Mouse (Mus musculus) midbrain, embryonic 12.5 days (tissue): ENCODE results near the gene Cfap126. TPM values are rescaled to one million over a fixed set of nuclear protein-coding genes. Genes with fewer than 3 reads are reported as not detected.
A peak's percentile ranks its signal among the peaks of the same experiment; 100 is the strongest.
"Not testable (repeated sequence)": the region's sequence is repeated elsewhere in the genome, so short reads cannot be mapped to it uniquely, and the experiment has no call there.

Experiments used
- ATAC-seq: fragments of 200-750 bp; cut with Nextera tagmentation; 2 replicates; pipeline ENCODE4 v1.8.0; 2017; ENCODE audit warnings: low read depth, moderate TSS enrichment, moderate library complexity; ENCODE audit not compliant: low FRiP score
- H3K27ac ChIP-seq: fragments of 300-500 bp; sonication (generic); replicated peaks from 2 replicates; pipeline ENCODE4 v1.5.1; 2016; ENCODE audit warnings: mild to moderate bottlenecking
- H3K27me3 ChIP-seq: fragments of 300-500 bp; sonication (generic); 2 replicates; pipeline ENCODE4 v1.6.1; 2016; ENCODE audit warnings: mild to moderate bottlenecking
- H3K36me3 ChIP-seq: fragments of 300-500 bp; sonication (generic); 2 replicates; pipeline ENCODE4 v1.6.1; 2016
- H3K4me1 ChIP-seq: fragments of 300-500 bp; sonication (generic); 2 replicates; pipeline ENCODE4 v1.6.1; 2016
- H3K4me2 ChIP-seq: fragments of 300-500 bp; sonication (generic); replicated peaks from 2 replicates; pipeline ENCODE4 v1.6.1; 2016; ENCODE audit warnings: mild to moderate bottlenecking, moderate library complexity
- H3K4me3 ChIP-seq: fragments of 300-500 bp; sonication (generic); 2 replicates; pipeline ENCODE4 v1.5.1; 2016; ENCODE audit warnings: mild to moderate bottlenecking
- H3K9ac ChIP-seq: fragments of 300-500 bp; sonication (generic); replicated peaks from 2 replicates; pipeline ENCODE4 v1.6.1; 2016; ENCODE audit warnings: mild to moderate bottlenecking, moderate library complexity
- H3K9me3 ChIP-seq: fragments of 300-500 bp; sonication (generic); 2 replicates; pipeline ENCODE4 v1.6.1; 2016; ENCODE audit warnings: mild to moderate bottlenecking
- WGBS: fragments of 180-500 bp; shearing (Covaris S2); methylation state at CpG from one replicate; pipeline ENCODE4 v1.1.7; 2016; 5-methylcytosine and 5-hydroxymethylcytosine counted together
- polyA plus RNA-seq: library from polyadenylated mRNA; unstranded; fragments of >200 nt; fragmentation: Nextera tagmentation; extraction: Ambion mirVana; gene quantifications from 2 replicates; pipeline ENCODE4 v1.2.1, GENCODE M21; 2016

Gene Cfap126
- polyA plus RNA-seq, 1 experiment from 2014 or later, result 1.7 TPM

- not testable (repeated sequence) for H3K4me2 ChIP-seq, H3K9me3 ChIP-seq, H3K9ac ChIP-seq, H3K4me1 ChIP-seq, H3K36me3 ChIP-seq, ATAC-seq, H3K27ac ChIP-seq, H3K4me3 ChIP-seq
- WGBS, result 29% methylated on average over 5 of the region's 5 CpGs
- peaks cover 40% of the 10 kb centered on the region for H3K27me3 ChIP-seq
Observed at GRCm38 (mm10) chr1:171077192-171077591, 36.5 kb upstream of the Cfap126 start.

- H3K9me3 ChIP-seq, H3K9ac ChIP-seq, H3K36me3 ChIP-seq, H3K27ac ChIP-seq, H3K4me1 ChIP-seq: not testable (repeated sequence)
- WGBS, result 6% methylated on average over 19 of the region's 27 CpGs
- peak; percentile 25 for ATAC-seq
- Histone ChIP-seq H3K4me2 (peak overlapping the region; percentile 41), H3K27me3 (peaks cover 40% of the 10 kb centered on the region), H3K4me3 (peak overlapping the region; percentile 27; the same call in 1 of the 2 replicates)
Observed at GRCm38 (mm10) chr1:171077955-171078354, 35.8 kb upstream of the Cfap126 start.

- WGBS, result 23% methylated on average over 12 of the region's 12 CpGs
- H3K9me3 ChIP-seq, H3K27ac ChIP-seq, H3K36me3 ChIP-seq, H3K4me1 ChIP-seq, H3K9ac ChIP-seq, ATAC-seq: not testable (repeated sequence)
- Histone ChIP-seq H3K27me3 (peaks cover 40% of the 10 kb centered on the region), H3K4me2 (peak overlapping the region; percentile 28; the same call in 1 of the 2 replicates), H3K4me3 (0 out of 2 replicates have a peak overlapping the region, but pooled peaks have one; percentile 24)
Observed at GRCm38 (mm10) chr1:171078419-171078818, 35.3 kb upstream of the Cfap126 start.

GRCm38 (mm10) chr1:171079345-171079744, 34.4 kb upstream of the Cfap126 start:
- ATAC-seq, result peak; percentile 52

DNA sequence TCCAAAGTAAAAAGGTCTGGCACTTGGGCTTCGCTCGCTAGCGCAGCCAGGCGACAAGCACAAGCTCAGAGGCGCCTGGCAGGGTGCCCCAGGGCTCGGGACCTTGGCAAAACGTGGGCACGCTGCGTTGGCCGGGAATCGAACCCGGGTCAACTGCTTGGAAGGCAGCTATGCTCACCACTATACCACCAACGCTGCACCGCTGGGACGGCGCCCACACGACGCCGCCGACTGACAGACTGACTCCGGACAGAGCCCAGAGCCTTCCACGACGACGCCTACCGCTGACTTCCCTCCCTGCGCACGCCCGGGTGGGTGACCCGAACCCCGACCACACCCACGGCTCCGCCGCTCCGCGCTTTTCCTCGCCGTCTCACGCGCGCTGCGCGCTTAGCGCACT, 33.9 kb upstream of the Cfap126 start:
- H3K9ac ChIP-seq, H3K27ac ChIP-seq, H3K9me3 ChIP-seq, H3K4me3 ChIP-seq, H3K36me3 ChIP-seq, H3K4me1 ChIP-seq, H3K4me2 ChIP-seq: not testable (repeated sequence)
- no CpG with 5 or more reads among the region's 43 CpGs for WGBS
- H3K27me3 ChIP-seq, result peaks cover 31% of the 10 kb centered on the region
- peak; percentile 24 for ATAC-seq

More at GRCm38 (mm10) chr1:171079345-171079744, 34.4 kb upstream of the Cfap126 start:
- H3K27ac ChIP-seq, H3K4me3 ChIP-seq, H3K36me3 ChIP-seq, H3K9ac ChIP-seq, H3K4me2 ChIP-seq, H3K9me3 ChIP-seq, H3K4me1 ChIP-seq: not testable (repeated sequence)
- peaks cover 32% of the 10 kb centered on the region for H3K27me3 ChIP-seq
- WGBS, result 0% methylated on average over 1 of the region's 35 CpGs

- H3K27me3 ChIP-seq, result peaks cover 35% of the 10 kb centered on the region
- not testable (repeated sequence) for H3K4me1 ChIP-seq, H3K9ac ChIP-seq
Observed at GRCm38 (mm10) chr1:171081512-171082231, 32.0 kb upstream of the Cfap126 start.

GRCm38 (mm10) chr1:171085718-171086117, 28.0 kb upstream of the Cfap126 start:
- no peaks in the 10 kb centered on the region for H3K9me3 ChIP-seq
- WGBS, result under 1% methylated on average over 26 of the region's 26 CpGs
- H3K27me3 ChIP-seq, result peaks cover 29% of the 10 kb centered on the region

More at GRCm38 (mm10) chr1:171081512-171082231, 32.0 kb upstream of the Cfap126 start:
- not testable (repeated sequence) for H3K27ac ChIP-seq, H3K4me2 ChIP-seq, H3K36me3 ChIP-seq, H3K9me3 ChIP-seq, H3K4me3 ChIP-seq
- 30% methylated on average over 14 of the region's 17 CpGs for WGBS
- ATAC-seq, result peak; percentile 4; the same call in 1 of the 2 replicates

GRCm38 (mm10) chr1:171088237-171088869, 25.4 kb upstream of the Cfap126 start:
- H3K4me2 ChIP-seq, result peak overlapping the region; percentile 30
- not testable (repeated sequence) for H3K9me3 ChIP-seq, H3K4me3 ChIP-seq, H3K27ac ChIP-seq, H3K9ac ChIP-seq, ATAC-seq, H3K4me1 ChIP-seq, H3K36me3 ChIP-seq
- 4% methylated on average over 10 of the region's 10 CpGs for WGBS
- peaks cover 25% of the 10 kb centered on the region for H3K27me3 ChIP-seq

More at GRCm38 (mm10) chr1:171085718-171086117, 28.0 kb upstream of the Cfap126 start:
- H3K36me3 ChIP-seq, result no peaks in the 10 kb centered on the region
- peak overlapping the region; percentile 59 for H3K9ac ChIP-seq
- peak overlapping the region; percentile 79 for H3K4me2 ChIP-seq
- H3K27ac ChIP-seq, result no peak overlapping the region
- no peak; the same call in 1 of the 2 replicates for ATAC-seq
- peak overlapping the region; percentile 53 for H3K4me3 ChIP-seq
- H3K4me1 ChIP-seq, result peaks cover 9% of the 10 kb centered on the region; the same call in 1 of the 2 replicates

DNA sequence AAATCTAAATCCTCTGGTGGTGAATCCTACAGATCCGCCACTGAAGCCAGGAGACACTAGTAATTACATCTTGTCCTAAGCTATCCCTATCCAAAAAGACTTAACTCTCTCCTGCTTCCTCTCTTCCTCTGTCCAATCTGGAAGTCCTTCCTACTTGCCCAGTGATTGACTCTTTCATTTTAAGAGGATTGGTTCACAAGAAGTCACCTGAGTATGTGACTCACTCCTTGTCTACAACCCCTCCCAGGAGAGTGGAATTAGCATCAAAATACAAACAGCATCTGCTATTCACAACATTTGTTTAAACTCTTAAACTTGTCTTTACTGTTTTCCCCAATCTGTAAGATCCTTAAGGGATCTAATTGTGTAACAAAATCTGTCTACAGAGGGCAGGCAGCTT, 23.8 kb upstream of the Cfap126 start:
- Histone ChIP-seq H3K27ac (no peak overlapping the region), H3K9ac (no peak overlapping the region), H3K4me3 (no peak overlapping the region), H3K27me3 (peaks cover 25% of the 10 kb centered on the region), H3K4me1 (peaks cover 9% of the 10 kb centered on the region; the same call in 1 of the 2 replicates), H3K36me3 (no peaks in the 10 kb centered on the region), H3K4me2 (no peak overlapping the region), H3K9me3 (no peaks in the 10 kb centered on the region)
- 85% methylated on average over 1 of the region's 1 CpGs for WGBS
- ATAC-seq, result no peak

GRCm38 (mm10) chr1:171090761-171091160, 23.0 kb upstream of the Cfap126 start:
- no peaks in the 10 kb centered on the region for H3K9me3 ChIP-seq
- no peak overlapping the region for H3K4me3 ChIP-seq
- WGBS, result 85% methylated on average over 2 of the region's 2 CpGs
- H3K9ac ChIP-seq, result no peak overlapping the region
- no peak for ATAC-seq
- H3K36me3 ChIP-seq, result no peaks in the 10 kb centered on the region
- H3K4me1 ChIP-seq, result peaks cover 9% of the 10 kb centered on the region; the same call in 1 of the 2 replicates
- H3K27ac ChIP-seq, result no peak overlapping the region
- H3K4me2 ChIP-seq, result no peak overlapping the region
- peaks cover 22% of the 10 kb centered on the region for H3K27me3 ChIP-seq

GRCm38 (mm10) chr1:171094424-171094823, 19.3 kb upstream of the Cfap126 start:
- Histone ChIP-seq H3K36me3 (no peaks in the 10 kb centered on the region), H3K4me1 (no peaks in the 10 kb centered on the region)

More at GRCm38 (mm10) chr1:171094424-171094823, 19.3 kb upstream of the Cfap126 start:
- no peak overlapping the region for H3K9ac ChIP-seq
- no peak for ATAC-seq
- no peak overlapping the region for H3K27ac ChIP-seq
- H3K9me3 ChIP-seq, result no peaks in the 10 kb centered on the region
- peaks cover 18% of the 10 kb centered on the region for H3K27me3 ChIP-seq
- WGBS, result 81% methylated on average over 4 of the region's 4 CpGs
- H3K4me3 ChIP-seq, result no peak overlapping the region
- no peak overlapping the region for H3K4me2 ChIP-seq
